ENCODE assay signal across 19 mouse cellular contexts in the genomic region with DNA sequence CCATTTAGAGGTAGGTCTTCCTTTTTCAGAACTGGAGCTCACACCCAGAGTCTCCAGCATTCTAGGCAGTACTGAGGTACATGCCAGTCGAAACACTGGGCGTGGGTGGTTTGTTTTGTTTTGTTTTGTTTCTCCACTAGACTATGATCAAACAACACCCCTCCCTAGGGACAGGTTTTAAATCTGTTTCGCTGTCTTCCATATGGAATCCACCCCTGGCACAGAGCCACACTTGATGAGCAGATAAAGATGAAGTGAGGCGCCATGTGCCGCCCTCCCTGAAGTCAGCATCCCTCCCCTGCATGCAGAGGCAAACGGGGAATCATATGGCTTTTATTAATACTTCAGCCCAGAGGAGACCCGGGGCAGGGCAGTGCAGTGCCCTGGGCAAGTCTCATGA. TPM values are rescaled to one million over a fixed set of nuclear protein-coding genes. Genes with fewer than 3 reads are reported as not detected.
DNase-seq lines count a peak whose midpoint lies in the region; ATAC-seq and TF ChIP-seq lines count a peak whose summit lies in the region.
"Had no signal": no experiment of that assay in that cellular context is flagged by ENCODE, and none has a peak within 500 bp of the region (broad histone marks: within the 10 kb centered on the region; RNA-seq: fewer than 3 reads in every experiment).

No protein-coding gene starts in this region.

- H3K27ac ChIP-seq in forebrain, embryonic 14.5 days (ENCODE audit: low read depth, low read length) = no peak overlapping the region
- no peak overlapping the region for H3K27ac ChIP-seq in forebrain, embryonic 16.5 days (ENCODE audit: low read length)
- no peak overlapping the region for H3K27ac ChIP-seq in midbrain, postnatal 0 days (ENCODE audit: low read depth, low read length)
- H3K27ac ChIP-seq in midbrain, embryonic 13.5 days = no peak overlapping the region
- H3K27ac ChIP-seq: hindbrain, embryonic 14.5 days; limb, embryonic 12.5 days had no signal

- H3K4me2 ChIP-seq in forebrain, embryonic 14.5 days (ENCODE audit: low read length) = no peak overlapping the region
- no peak overlapping the region for H3K4me2 ChIP-seq in forebrain, embryonic 16.5 days (ENCODE audit: low read length)
- H3K4me2 ChIP-seq in midbrain, postnatal 0 days (ENCODE audit: low read depth, low read length, poor library complexity, severe bottlenecking) = no peak overlapping the region
- H3K4me2 ChIP-seq in midbrain, embryonic 13.5 days (replicated peaks) = no peak overlapping the region
- H3K4me2 ChIP-seq: hindbrain, embryonic 14.5 days; limb, embryonic 12.5 days had no signal

- no peaks in the 10 kb centered on the region for H3K36me3 ChIP-seq in forebrain, embryonic 14.5 days (ENCODE audit: control insufficient read depth, insufficient read depth, low read length)
- H3K36me3 ChIP-seq in forebrain, embryonic 16.5 days (ENCODE audit: control insufficient read depth, insufficient read depth) = no peaks in the 10 kb centered on the region
- H3K36me3 ChIP-seq in midbrain, postnatal 0 days (ENCODE audit: insufficient read depth, low read length) = no peaks in the 10 kb centered on the region
- H3K36me3 ChIP-seq in midbrain, embryonic 13.5 days = no peaks in the 10 kb centered on the region
- H3K36me3 ChIP-seq: limb, embryonic 12.5 days had no signal

- TF ChIP-seq CTCF in midbrain, postnatal 0 days (IDR thresholded peaks at IDR 0.05) = no peak

- peaks cover 7% of the 10 kb centered on the region; the same call in 1 of the 2 replicates for H3K27me3 ChIP-seq in forebrain, embryonic 14.5 days (replicated peaks; ENCODE audit: control insufficient read depth, insufficient read depth, low read length)
- H3K27me3 ChIP-seq in forebrain, embryonic 16.5 days (replicated peaks; ENCODE audit: control insufficient read depth, insufficient read depth, low read length) = peaks cover 7% of the 10 kb centered on the region; the same call in 1 of the 2 replicates
- no peaks in the 10 kb centered on the region for H3K27me3 ChIP-seq in midbrain, postnatal 0 days (ENCODE audit: insufficient read depth, low read length)
- H3K27me3 ChIP-seq in midbrain, embryonic 13.5 days = peaks cover 23% of the 10 kb centered on the region

- intact Hi-C loops in left cerebral cortex, postnatal 36 days (cut with DNase I) = loop anchor here (5.0 kb wide), 2 partner anchors 32 to 137 kb away; a partner anchor contains a TSS

- WGBS in forebrain, embryonic 14.5 days = 54% methylated on average over 7 of the region's 7 CpGs
- 50% methylated on average over 7 of the region's 7 CpGs for WGBS in forebrain, embryonic 16.5 days
- 54% methylated on average over 7 of the region's 7 CpGs for WGBS in midbrain, postnatal 0 days
- 55% methylated on average over 7 of the region's 7 CpGs for WGBS in midbrain, embryonic 13.5 days

- no peak for ATAC-seq in forebrain, embryonic 14.5 days
- ATAC-seq in forebrain, embryonic 16.5 days = no peak
- ATAC-seq in midbrain, postnatal 0 days (ENCODE audit: low FRiP score) = no peak
- no peak for ATAC-seq in midbrain, embryonic 13.5 days
- no peak for ATAC-seq in granulocyte monocyte progenitor cell, adult 5-6 weeks (replicated peaks; ENCODE audit: poor library complexity, severe bottlenecking)
- ATAC-seq: liver, postnatal 0 days had no signal

- H3K9me3 ChIP-seq in forebrain, embryonic 14.5 days (replicated peaks; ENCODE audit: control insufficient read depth, low read length) = no peaks in the 10 kb centered on the region
- no peaks in the 10 kb centered on the region for H3K9me3 ChIP-seq in forebrain, embryonic 16.5 days (ENCODE audit: control insufficient read depth, low read length)
- H3K9me3 ChIP-seq in midbrain, postnatal 0 days (ENCODE audit: low read length) = no peaks in the 10 kb centered on the region
- no peaks in the 10 kb centered on the region for H3K9me3 ChIP-seq in midbrain, embryonic 13.5 days
- H3K9me3 ChIP-seq: limb, embryonic 12.5 days had no signal

- peak; percentile 61 for DNase-seq in forebrain, embryonic 14.5 days (ENCODE audit: low spot score)
- peak; percentile 17 for DNase-seq in midbrain, postnatal 0 days (ENCODE audit: low spot score)
- peak; percentile 17 to 23 for DNase-seq in left cerebral cortex, postnatal 36 days (ENCODE audit: low spot score in 2 of 2)
- no peak for DNase-seq in thymus, postnatal 0 days (ENCODE audit: low spot score)
- DNase-seq in ovary, adult 18-20 months (ENCODE audit: low spot score) = no peak
- DNase-seq: adrenal gland, postnatal 25 days; B cell, adult 2 months; cerebellum, adult 11 months; kidney, adult 2 months; kidney, postnatal 4 days; liver, postnatal 0 days had no signal

- H3K4me1 ChIP-seq in forebrain, embryonic 14.5 days (ENCODE audit: control insufficient read depth, insufficient read depth, low read length) = no peaks in the 10 kb centered on the region
- H3K4me1 ChIP-seq in forebrain, embryonic 16.5 days (replicated peaks; ENCODE audit: control insufficient read depth, insufficient read depth, low read length) = peaks cover 7% of the 10 kb centered on the region
- H3K4me1 ChIP-seq in midbrain, postnatal 0 days (ENCODE audit: insufficient read depth, low read length) = no peaks in the 10 kb centered on the region
- H3K4me1 ChIP-seq in midbrain, embryonic 13.5 days (replicated peaks) = peaks cover 3% of the 10 kb centered on the region; the same call in 1 of the 2 replicates

- no peak overlapping the region for H3K4me3 ChIP-seq in forebrain, embryonic 14.5 days (ENCODE audit: low read depth, low read length)
- H3K4me3 ChIP-seq in forebrain, embryonic 16.5 days (replicated peaks; ENCODE audit: low read length) = no peak overlapping the region
- no peak overlapping the region for H3K4me3 ChIP-seq in midbrain, postnatal 0 days (ENCODE audit: low read depth, low read length)
- H3K4me3 ChIP-seq in midbrain, embryonic 13.5 days (replicated peaks) = no peak overlapping the region
- H3K4me3 ChIP-seq: erythroblast, embryonic 14.5 days; limb, embryonic 12.5 days had no signal

- no peak overlapping the region for H3K9ac ChIP-seq in forebrain, embryonic 14.5 days (ENCODE audit: low read length)
- no peak overlapping the region; the same call in 1 of the 2 replicates for H3K9ac ChIP-seq in forebrain, embryonic 16.5 days (replicated peaks; ENCODE audit: low read depth, low read length)
- no peak overlapping the region for H3K9ac ChIP-seq in midbrain, postnatal 0 days (replicated peaks; ENCODE audit: low read length, poor library complexity, severe bottlenecking)
- H3K9ac ChIP-seq in midbrain, embryonic 13.5 days (replicated peaks) = no peak overlapping the region
- H3K9ac ChIP-seq: hindbrain, embryonic 14.5 days; limb, embryonic 12.5 days; liver, postnatal 0 days had no signal

RNA-seq across cellular contexts. Expression of a gene that starts 17.8 kb away (rescaled TPM):
- polyA plus RNA-seq in forebrain, embryonic 14.5 days (2014; fragmentation: Nextera tagmentation; extraction: Ambion mirVana) = not detected in 2 replicates
- polyA plus RNA-seq in forebrain, embryonic 16.5 days (2015; fragmentation: Nextera tagmentation; extraction: Ambion mirVana) = not detected in 2 replicates
- 0.19 TPM in 1 of 2 replicates, not detected in the other for total RNA-seq in midbrain, postnatal 0 days (2014; rRNA removed)
- polyA plus RNA-seq in midbrain, postnatal 0 days (2015; fragmentation: Nextera tagmentation; extraction: Ambion mirVana) = 0.15 TPM in 1 of 2 replicates, not detected in the other
- polyA plus RNA-seq in midbrain, embryonic 13.5 days (2015; fragmentation: Nextera tagmentation; extraction: Ambion mirVana) = 0.30 TPM in 1 of 2 replicates, not detected in the other
- total RNA-seq in left cerebral cortex, postnatal 36 days (2021) = under 1 TPM in 1 of 2 experiments, not detected in 1; 0.10 TPM
- polyA plus RNA-seq in thymus, postnatal 0 days (2015; fragmentation: Nextera tagmentation; extraction: Ambion mirVana) = 0.26 and 0.77 TPM in 2 replicates
- total RNA-seq in granulocyte monocyte progenitor cell, adult 5-6 weeks (2014; fragmentation: Nextera tagmentation) = not detected in 2 replicates
- total RNA-seq in granulocyte monocyte progenitor cell, adult 5-6 weeks (2017) = not detected in 2 replicates
- total RNA-seq: MEL had no signal
- polyA plus RNA-seq: heart, embryonic 16.5 days; kidney, adult 2 months; liver, postnatal 0 days had no signal

RNA-seq across cellular contexts. Expression of a gene that starts 20.9 kb away (rescaled TPM):
- polyA plus RNA-seq in forebrain, embryonic 14.5 days (2014; fragmentation: Nextera tagmentation; extraction: Ambion mirVana) = 1.6 and 2.3 TPM in 2 replicates
- polyA plus RNA-seq in forebrain, embryonic 16.5 days (2015; fragmentation: Nextera tagmentation; extraction: Ambion mirVana) = 1.4 TPM in 2 replicates
- 0.19 and 0.55 TPM in 2 replicates for total RNA-seq in midbrain, postnatal 0 days (2014; rRNA removed)
- polyA plus RNA-seq in midbrain, postnatal 0 days (2015; fragmentation: Nextera tagmentation; extraction: Ambion mirVana) = 0.25 TPM in 1 of 2 replicates, not detected in the other
- 0.32 and 1.1 TPM in 2 replicates for polyA plus RNA-seq in midbrain, embryonic 13.5 days (2015; fragmentation: Nextera tagmentation; extraction: Ambion mirVana)
- under 1 TPM in 1 of 2 experiments, not detected in 1; 0.30 TPM for total RNA-seq in left cerebral cortex, postnatal 36 days (2021)
- 0.57 and 1.3 TPM in 2 replicates for polyA plus RNA-seq in thymus, postnatal 0 days (2015; fragmentation: Nextera tagmentation; extraction: Ambion mirVana)
- total RNA-seq in granulocyte monocyte progenitor cell, adult 5-6 weeks (2014; fragmentation: Nextera tagmentation) = not detected in 2 replicates
- not detected in 2 replicates for total RNA-seq in granulocyte monocyte progenitor cell, adult 5-6 weeks (2017)
- total RNA-seq: adrenal gland, postnatal 25 days had no signal
- polyA plus RNA-seq: erythroblast, embryonic 14.5 days had no signal

RNA-seq across cellular contexts. Expression of a gene that starts 21.4 kb away (rescaled TPM):
- polyA plus RNA-seq in forebrain, embryonic 14.5 days (2014; fragmentation: Nextera tagmentation; extraction: Ambion mirVana) = 18.0 and 23.1 TPM in 2 replicates
- 22.3 and 25.0 TPM in 2 replicates for polyA plus RNA-seq in forebrain, embryonic 16.5 days (2015; fragmentation: Nextera tagmentation; extraction: Ambion mirVana)
- 18.3 and 18.4 TPM in 2 replicates for total RNA-seq in midbrain, postnatal 0 days (2014; rRNA removed)
- 18.0 and 18.3 TPM in 2 replicates for polyA plus RNA-seq in midbrain, postnatal 0 days (2015; fragmentation: Nextera tagmentation; extraction: Ambion mirVana)
- 21.4 and 26.5 TPM in 2 replicates for polyA plus RNA-seq in midbrain, embryonic 13.5 days (2015; fragmentation: Nextera tagmentation; extraction: Ambion mirVana)
- total RNA-seq in left cerebral cortex, postnatal 36 days (2021) = 1 to 10 TPM; 4.1 to 4.7 TPM
- polyA plus RNA-seq in thymus, postnatal 0 days (2015; fragmentation: Nextera tagmentation; extraction: Ambion mirVana) = 35.9 and 40.1 TPM in 2 replicates
- total RNA-seq in granulocyte monocyte progenitor cell, adult 5-6 weeks (2014; fragmentation: Nextera tagmentation) = 63.7 and 86.7 TPM in 2 replicates
- total RNA-seq in granulocyte monocyte progenitor cell, adult 5-6 weeks (2017) = 22.0 and 24.3 TPM in 2 replicates

RNA-seq across cellular contexts. Expression of a gene that starts 25.7 kb away (rescaled TPM):
- 0.24 and 0.25 TPM in 2 replicates for polyA plus RNA-seq in forebrain, embryonic 14.5 days (2014; fragmentation: Nextera tagmentation; extraction: Ambion mirVana)
- polyA plus RNA-seq in forebrain, embryonic 16.5 days (2015; fragmentation: Nextera tagmentation; extraction: Ambion mirVana) = 0.24 and 0.45 TPM in 2 replicates
- 0.60 and 0.99 TPM in 2 replicates for total RNA-seq in midbrain, postnatal 0 days (2014; rRNA removed)
- 0.31 and 0.56 TPM in 2 replicates for polyA plus RNA-seq in midbrain, postnatal 0 days (2015; fragmentation: Nextera tagmentation; extraction: Ambion mirVana)
- polyA plus RNA-seq in midbrain, embryonic 13.5 days (2015; fragmentation: Nextera tagmentation; extraction: Ambion mirVana) = 0.15 and 0.17 TPM in 2 replicates
- not detected for total RNA-seq in left cerebral cortex, postnatal 36 days (2021)
- polyA plus RNA-seq in thymus, postnatal 0 days (2015; fragmentation: Nextera tagmentation; extraction: Ambion mirVana) = 0.39 and 0.45 TPM in 2 replicates
- 0.67 TPM in 1 of 2 replicates, not detected in the other for total RNA-seq in granulocyte monocyte progenitor cell, adult 5-6 weeks (2014; fragmentation: Nextera tagmentation)
- total RNA-seq in granulocyte monocyte progenitor cell, adult 5-6 weeks (2017) = not detected in 2 replicates
- total RNA-seq: adrenal gland, postnatal 25 days; MEL had no signal
- polyA plus RNA-seq: erythroblast, embryonic 14.5 days had no signal

RNA-seq across cellular contexts. Expression of a gene that starts 27.5 kb away (rescaled TPM):
- 2.6 and 2.9 TPM in 2 replicates for polyA plus RNA-seq in forebrain, embryonic 14.5 days (2014; fragmentation: Nextera tagmentation; extraction: Ambion mirVana)
- 2.9 and 4.8 TPM in 2 replicates for polyA plus RNA-seq in forebrain, embryonic 16.5 days (2015; fragmentation: Nextera tagmentation; extraction: Ambion mirVana)
- total RNA-seq in midbrain, postnatal 0 days (2014; rRNA removed) = 3.9 and 4.2 TPM in 2 replicates
- 3.3 TPM in 2 replicates for polyA plus RNA-seq in midbrain, postnatal 0 days (2015; fragmentation: Nextera tagmentation; extraction: Ambion mirVana)
- 1.4 and 2.9 TPM in 2 replicates for polyA plus RNA-seq in midbrain, embryonic 13.5 days (2015; fragmentation: Nextera tagmentation; extraction: Ambion mirVana)
- 1 to 10 TPM; 8.8 to 9.9 TPM for total RNA-seq in left cerebral cortex, postnatal 36 days (2021)
- polyA plus RNA-seq in thymus, postnatal 0 days (2015; fragmentation: Nextera tagmentation; extraction: Ambion mirVana) = 6.0 and 9.4 TPM in 2 replicates
- total RNA-seq in granulocyte monocyte progenitor cell, adult 5-6 weeks (2014; fragmentation: Nextera tagmentation) = 5.1 and 7.8 TPM in 2 replicates
- total RNA-seq in granulocyte monocyte progenitor cell, adult 5-6 weeks (2017) = 4.7 and 7.7 TPM in 2 replicates

Comparison
In these comparisons a context has a peak if more than half of its experiments do, and no peak if none do; other contexts are left out.
1. DNase-seq: peak in forebrain, embryonic 14.5 days (single experiment), midbrain, postnatal 0 days (single experiment) and left cerebral cortex, postnatal 36 days (2 of 2); none in thymus, postnatal 0 days (single experiment) and ovary, adult 18-20 months (single experiment).